Mouse (Mus musculus) mouse embryonic stem cell (cell line): ENCODE results near the gene 1700008O03Rik.

Experiments used
- in situ Hi-C, 2 experiments: fragments of 300-500 bp; cut with MboI; formaldehyde crosslinking; loops; 1 replicate in 1 of 2; 3 replicates in 1 of 2; pipeline ENCODE4 v1.14.3; 2019 to 2020; ENCODE audit warnings: low sequenced_read_pairs in 2 of 2, low pct_unique_long_range_greater_than_20kb in 1 of 2, mixed read lengths in 1 of 2; ENCODE audit not compliant: unreplicated experiment in 1 of 2

The 1700008O03Rik gene

GRCm38 (mm10) chr7:44385720-44386119 lies at the start of gene 1700008O03Rik:
Gene 1700008O03Rik (minus strand): TSS chr7:44385820.
- in situ Hi-C loops = no loop called here

GRCm38 (mm10) chr7:44434089-44434488 lies 48.5 kb upstream of the 1700008O03Rik start:
- in situ Hi-C loops = loop anchor here in 1 of 2 experiments (25.0 kb wide), 1 partner anchor 97 kb away; no protein-coding TSS in a partner anchor

- in situ Hi-C loops = loop anchor here in 1 of 2 experiments (25.0 kb wide), 1 partner anchor 96 kb away; no protein-coding TSS in a partner anchor
Measured at GRCm38 (mm10) chr7:44433371-44433770, 47.8 kb upstream of the 1700008O03Rik start.

GRCm38 (mm10) chr7:44432550-44432949 lies 46.9 kb upstream of the 1700008O03Rik start:
- in situ Hi-C loops = loop anchor here in 1 of 2 experiments (25.0 kb wide), 1 partner anchor 95 kb away; no protein-coding TSS in a partner anchor

- in situ Hi-C loops = loop anchor here in 1 of 2 experiments (25.0 kb wide), 1 partner anchor 93 kb away; no protein-coding TSS in a partner anchor
Measured at GRCm38 (mm10) chr7:44429534-44430488, 44.2 kb upstream of the 1700008O03Rik start.

- in situ Hi-C loops = loop anchor here in 1 of 2 experiments (25.0 kb wide), 1 partner anchor 92 kb away; no protein-coding TSS in a partner anchor
Measured at GRCm38 (mm10) chr7:44428968-44429521, 43.4 kb upstream of the 1700008O03Rik start, which contains the start of gene Lrrc4b. Gene Lrrc4b (plus strand): TSS chr7:44429018.

GRCm38 (mm10) chr7:44428171-44428950 lies 42.7 kb upstream of the 1700008O03Rik start:
- in situ Hi-C loops = loop anchor here in 1 of 2 experiments (25.0 kb wide), 1 partner anchor 91 kb away; no protein-coding TSS in a partner anchor

- in situ Hi-C loops = loop anchor here in 1 of 2 experiments (25.0 kb wide), 1 partner anchor 90 kb away; no protein-coding TSS in a partner anchor
Measured at GRCm38 (mm10) chr7:44427666-44428065, 42.0 kb upstream of the 1700008O03Rik start.

GRCm38 (mm10) chr7:44413307-44413706 lies 27.7 kb upstream of the 1700008O03Rik start:
- in situ Hi-C loops = no loop called here

GRCm38 (mm10) chr7:44411144-44411543 lies 25.5 kb upstream of the 1700008O03Rik start:
- in situ Hi-C loops = no loop called here

GRCm38 (mm10) chr7:44406015-44406355 lies 20.4 kb upstream of the 1700008O03Rik start:
- in situ Hi-C loops = no loop called here

GRCm38 (mm10) chr7:44405346-44406014 lies 19.9 kb upstream of the 1700008O03Rik start:
- in situ Hi-C loops = no loop called here

- in situ Hi-C loops = loop anchor here in 1 of 2 experiments (5.0 kb wide), 1 partner anchor 96 kb away; the partner anchor contains the start of genes Emc10 and Fam71e1
Measured at GRCm38 (mm10) chr7:44401673-44402072, 16.1 kb upstream of the 1700008O03Rik start.

GRCm38 (mm10) chr7:44398570-44398969 lies 12.9 kb upstream of the 1700008O03Rik start:
- in situ Hi-C loops = no loop called here

- in situ Hi-C loops = no loop called here
Measured at GRCm38 (mm10) chr7:44393284-44393683, 7.7 kb upstream of the 1700008O03Rik start.

- in situ Hi-C loops = no loop called here
Measured at GRCm38 (mm10) chr7:44392341-44392740, 6.7 kb upstream of the 1700008O03Rik start.

GRCm38 (mm10) chr7:44391831-44392230 lies 6.2 kb upstream of the 1700008O03Rik start:
- in situ Hi-C loops = no loop called here

- in situ Hi-C loops = no loop called here
Measured at GRCm38 (mm10) chr7:44384716-44385059, 932 bp downstream of the 1700008O03Rik start.
